Mouse (Mus musculus): ENCODE results near the gene Sel1l3.

DNA sequence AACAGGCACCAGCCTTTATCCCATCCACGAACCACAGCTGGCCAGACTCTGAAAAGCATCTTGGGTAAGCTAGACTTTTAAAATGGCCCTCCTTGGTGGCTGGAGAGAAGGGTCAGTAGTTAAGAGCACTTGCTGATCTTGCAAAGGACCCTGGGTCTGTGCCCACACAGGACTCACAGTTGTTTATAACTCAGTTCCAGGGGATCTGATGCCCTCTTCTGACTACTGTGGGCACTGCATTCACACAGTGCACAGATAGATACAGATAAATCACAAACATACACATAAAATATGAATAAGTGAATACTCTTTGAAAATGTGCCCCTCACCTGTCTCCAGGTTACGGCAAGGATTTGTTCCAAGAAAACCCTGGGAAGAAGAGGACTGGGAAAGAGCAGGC, 79.7 kb downstream of the Sel1l3 start:
- TF ChIP-seq CTCF (IDR thresholded peaks at IDR 0.05) (no peak), POLR2A (IDR thresholded peaks at IDR 0.05; ENCODE audit: insufficient read depth, low read depth, low read length) (no peak), EP300 (IDR thresholded peaks at IDR 0.05; ENCODE audit: insufficient read depth, low read depth, low read length) (no peak)
